Mouse (Mus musculus) CH12.LX (cell line): ENCODE results near the gene Zkscan6.

Experiments used
- CTCF ChIP-seq, 2 experiments: IDR thresholded peaks in 1 of 2; conservative IDR thresholded peaks in 1 of 2; 2 replicates each; pipeline ENCODE4 v1.5.1; 2011 to 2012; ENCODE audit warnings: low read depth in 2 of 2, low read length in 2 of 2, improper control_type of control experiment in 1 of 2, inconsistent platforms in 1 of 2, mild to moderate bottlenecking in 1 of 2, moderate library complexity in 1 of 2
- EP300 ChIP-seq: IDR thresholded peaks from 2 replicates; pipeline ENCODE4 v1.6.1; 2011; ENCODE audit warnings: low read length, improper control_type of control experiment
- ETS1 ChIP-seq: conservative IDR thresholded peaks from 2 replicates; pipeline ENCODE4 v1.6.1; 2012; ENCODE audit warnings: low read depth, mild to moderate bottlenecking, inconsistent platforms, low read length, improper control_type of control experiment, moderate library complexity
- GABPA ChIP-seq: IDR thresholded peaks from 2 replicates; pipeline ENCODE4 v1.6.1; 2012; ENCODE audit warnings: low read depth, low read length, improper control_type of control experiment, inconsistent platforms; ENCODE audit not compliant: insufficient replicate concordance
- MAZ ChIP-seq: IDR thresholded peaks from 2 replicates; pipeline ENCODE4 v1.6.1; 2012; ENCODE audit warnings: low read depth, mild to moderate bottlenecking, inconsistent platforms, low read length, improper control_type of control experiment, moderate library complexity
- NRF1 ChIP-seq: IDR thresholded peaks from 2 replicates; pipeline ENCODE4 v1.6.1; 2014; ENCODE audit warnings: low read depth, mild to moderate bottlenecking, inconsistent platforms, low read length, improper control_type of control experiment, moderate library complexity
- POLR2A ChIP-seq: IDR thresholded peaks from 2 replicates; pipeline ENCODE4 v1.6.1; 2011; ENCODE audit warnings: low read depth, mild to moderate bottlenecking, improper control_type of control experiment, low read length
- POLR2AphosphoS2 ChIP-seq: IDR thresholded peaks from 2 replicates; pipeline ENCODE4 v1.6.1; 2011; ENCODE audit warnings: low read depth, low read length, improper control_type of control experiment
- RAD21 ChIP-seq: IDR thresholded peaks from 2 replicates; pipeline ENCODE4 v1.6.1; 2011; ENCODE audit warnings: low read depth, mild to moderate bottlenecking, low read length, improper control_type of control experiment, moderate library complexity

DNA sequence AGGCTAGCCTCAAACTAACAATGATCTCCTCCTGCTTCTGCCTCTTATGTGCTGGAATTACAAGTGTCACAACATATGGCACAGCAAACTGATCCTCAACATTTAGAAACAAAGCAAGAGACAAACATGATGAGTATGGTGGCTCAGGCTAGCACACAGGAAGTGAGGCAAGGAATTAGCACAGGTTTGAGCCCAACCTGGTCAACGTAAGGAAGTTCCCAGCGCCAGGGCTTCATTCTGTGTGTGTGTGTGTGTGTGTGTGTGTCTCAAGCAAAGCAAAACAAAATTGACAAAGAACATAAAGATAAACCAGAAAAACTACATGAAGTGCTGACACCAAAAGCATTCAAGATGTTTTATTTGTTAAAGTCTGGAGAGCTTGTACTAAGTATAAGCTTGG is 46.1 kb upstream of the Zkscan6 start:
- TF ChIP-seq CTCF (conservative IDR thresholded peaks at IDR 0.05 in 1 of 2, IDR thresholded peaks at IDR 0.05 in 1 of 2; ENCODE audit: low read depth in 2 of 2, low read length in 2 of 2) (no peak), RAD21 (no peak), POLR2A (no peak), EP300 (no peak), ETS1 (no peak), GABPA (no peak), POLR2AphosphoS2 (no peak), NRF1 (no peak), MAZ (no peak)
